Mouse (Mus musculus) CD4-positive, CD25-positive, alpha-beta regulatory T cell, adult 4 months (primary cell): ENCODE measurements around the gene Plekhg3. TPM values are rescaled to one million over a fixed set of nuclear protein-coding genes. Genes with fewer than 3 reads are reported as not detected.

Experiments used
- ATAC-seq: one replicate; pipeline ENCODE4 v1.8.0; 2017
- polyA plus RNA-seq, 2 experiments: library from polyadenylated mRNA; unstranded; fragments of 100-300 nt; shearing (Covaris generic); gene quantifications; one replicate each; pipeline ENCODE4 v1.2.1; 2017

Plekhg3 gene
- polyA plus RNA-seq, 2 experiments from 2014 or later: 0.91 to 2.2 TPM

- ATAC-seq: no peak
These were observed 23.2 kb downstream of the Plekhg3 start for GRCm38 (mm10) chr12:76553917-76554316.

- ATAC-seq: no peak
These were observed 23.7 kb downstream of the Plekhg3 start for GRCm38 (mm10) chr12:76554392-76554791.

- no peak for ATAC-seq
These were observed 24.2 kb downstream of the Plekhg3 start for GRCm38 (mm10) chr12:76554871-76555386.

- ATAC-seq: no peak
These were observed 25.5 kb downstream of the Plekhg3 start for GRCm38 (mm10) chr12:76556187-76556586.

- ATAC-seq: no peak
These were observed 26.2 kb downstream of the Plekhg3 start for GRCm38 (mm10) chr12:76556745-76557389.

- no peak for ATAC-seq
These were observed 27.5 kb downstream of the Plekhg3 start for GRCm38 (mm10) chr12:76558206-76558605.

- ATAC-seq: no peak
These were observed 31.5 kb downstream of the Plekhg3 start for GRCm38 (mm10) chr12:76562196-76562595.

GRCm38 (mm10) chr12:76566284-76566683 is 35.6 kb downstream of the Plekhg3 start:
- ATAC-seq: no peak

- no peak for ATAC-seq
These were observed 39.7 kb downstream of the Plekhg3 start for GRCm38 (mm10) chr12:76570221-76570940.

GRCm38 (mm10) chr12:76571266-76571665 is 40.6 kb downstream of the Plekhg3 start:
- no peak for ATAC-seq

GRCm38 (mm10) chr12:76572261-76573251 is 41.9 kb downstream of the Plekhg3 start:
- ATAC-seq: no peak

- ATAC-seq: no peak
These were observed 42.7 kb downstream of the Plekhg3 start for GRCm38 (mm10) chr12:76573381-76573780.

- no peak for ATAC-seq
These were observed 44.1 kb downstream of the Plekhg3 start for GRCm38 (mm10) chr12:76574815-76575214.

- ATAC-seq: no peak
These were observed 45.4 kb downstream of the Plekhg3 start for GRCm38 (mm10) chr12:76576061-76576460.

GRCm38 (mm10) chr12:76576806-76577205 is 46.1 kb downstream of the Plekhg3 start:
- no peak for ATAC-seq

- no peak for ATAC-seq
These were observed 47.2 kb downstream of the Plekhg3 start for GRCm38 (mm10) chr12:76577858-76578257.

- no peak for ATAC-seq
These were observed 47.8 kb downstream of the Plekhg3 start for GRCm38 (mm10) chr12:76578465-76578864.

GRCm38 (mm10) chr12:76579806-76580205 is 49.1 kb downstream of the Plekhg3 start:
- ATAC-seq: no peak

- no peak for ATAC-seq
These were observed 51.4 kb downstream of the Plekhg3 start for GRCm38 (mm10) chr12:76582139-76582538.

GRCm38 (mm10) chr12:76582841-76583240 is 52.1 kb downstream of the Plekhg3 start:
- ATAC-seq: no peak

- ATAC-seq: no peak
These were observed 52.8 kb downstream of the Plekhg3 start for GRCm38 (mm10) chr12:76583454-76583853.

- ATAC-seq: no peak
These were observed 54.3 kb downstream of the Plekhg3 start for GRCm38 (mm10) chr12:76585028-76585427.

GRCm38 (mm10) chr12:76587357-76587756 is 56.7 kb downstream of the Plekhg3 start:
- no peak for ATAC-seq
